Mouse (Mus musculus): ENCODE data around the gene Nrarp.

Nrarp gene

DNA sequence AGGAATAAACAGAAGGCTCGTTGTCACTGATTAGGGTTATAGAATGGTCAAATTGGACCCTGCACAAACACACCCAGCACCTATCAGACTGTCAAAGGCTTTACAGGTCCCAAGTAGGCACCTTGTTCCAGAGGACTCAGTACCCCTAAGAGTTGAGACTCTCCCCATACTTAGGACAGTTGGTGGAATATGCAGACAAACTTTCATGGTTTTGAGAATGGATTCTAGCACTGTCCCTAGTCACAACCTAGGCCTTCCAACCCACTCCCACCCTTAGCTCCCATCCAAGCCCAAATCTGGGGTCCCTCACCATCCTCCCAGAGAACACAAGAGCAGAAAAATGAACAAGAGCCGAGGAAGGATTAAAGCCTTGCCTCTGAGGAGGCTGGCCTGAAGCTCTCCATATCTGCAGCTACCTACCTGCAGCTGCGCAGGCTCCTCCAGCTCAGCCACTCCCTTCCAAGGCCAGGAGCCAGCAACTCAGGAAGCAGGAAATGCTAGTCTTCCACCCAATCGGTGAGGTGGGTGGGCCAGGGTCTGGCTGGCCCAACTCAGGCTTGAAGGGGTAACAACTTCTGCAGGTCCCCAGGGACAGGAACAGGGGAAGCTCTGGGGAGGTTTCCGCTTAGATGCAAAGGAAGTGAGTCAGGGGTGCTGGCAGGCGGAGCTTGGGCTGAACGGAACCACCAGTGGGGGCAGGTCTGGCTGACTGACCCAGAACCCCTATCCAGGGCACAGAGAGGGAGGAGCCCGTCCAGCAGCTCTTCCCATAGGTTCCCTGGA is 15.8 kb downstream of the Nrarp start, which contains the start of gene Tor4a:
Gene Tor4a (minus strand): TSS at position 715 of the 783 bp plus-strand sequence.
- DNase-seq: peak; percentile 100

- DNase-seq: peak; percentile 93
These were observed 16.6 kb downstream of the Nrarp start for GRCm38 (mm10) chr2:25197191-25197590.

GRCm38 (mm10) chr2:25197946-25198345 is 17.4 kb downstream of the Nrarp start:
- DNase-seq: peak; percentile 92

DNA sequence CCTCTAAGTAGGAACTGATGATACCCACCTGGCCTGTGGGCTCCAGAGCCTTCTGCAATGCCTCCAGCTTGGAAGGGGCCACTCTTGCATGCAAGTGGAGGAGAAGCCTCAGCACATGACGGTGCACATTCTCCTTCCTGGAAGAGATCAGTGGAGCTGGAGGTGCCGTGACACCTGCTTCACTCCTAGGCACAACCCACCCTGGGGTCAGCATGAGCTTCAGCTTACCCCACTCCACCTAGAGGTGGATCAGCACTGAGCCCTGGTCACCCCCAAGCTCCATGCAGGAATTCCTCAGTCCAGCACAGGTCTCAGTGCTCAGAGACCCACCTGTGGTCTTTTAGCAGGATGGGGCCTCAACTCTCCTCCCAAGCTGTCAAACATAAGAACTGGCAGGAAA is 20.1 kb downstream of the Nrarp start:
- DNase-seq: peak; percentile 91

DNA sequence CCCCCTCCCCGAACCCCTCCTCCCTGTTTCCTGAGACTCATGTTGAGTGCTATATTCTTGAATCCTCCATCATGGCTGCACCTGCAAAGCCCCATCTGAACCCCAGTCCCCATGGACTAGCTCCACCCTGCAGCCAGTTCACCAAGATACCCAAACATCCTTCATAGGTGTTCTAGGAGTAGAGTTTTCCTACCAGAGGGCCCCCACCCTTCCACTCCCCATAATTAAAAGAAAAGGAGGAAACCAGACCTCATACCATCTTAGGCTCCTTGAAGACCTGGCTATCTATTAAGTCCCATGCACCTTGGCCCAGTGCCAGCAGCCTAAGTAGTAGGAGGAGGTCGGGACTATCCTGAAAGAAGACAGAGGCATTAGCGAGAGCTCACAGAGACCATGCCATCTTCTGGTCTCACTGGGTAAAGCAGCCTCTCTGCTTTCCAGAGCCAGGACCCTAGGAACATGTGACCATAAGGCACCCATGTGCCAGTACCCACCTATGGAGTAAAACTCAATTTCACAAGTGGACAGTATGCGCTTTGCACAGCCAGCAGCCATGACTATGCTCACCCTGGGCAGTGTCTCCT is 23.2 kb downstream of the Nrarp start:
- DNase-seq: peak; percentile 90

GRCm38 (mm10) chr2:25207593-25207992 is 27.0 kb downstream of the Nrarp start:
- no peak for DNase-seq

DNA sequence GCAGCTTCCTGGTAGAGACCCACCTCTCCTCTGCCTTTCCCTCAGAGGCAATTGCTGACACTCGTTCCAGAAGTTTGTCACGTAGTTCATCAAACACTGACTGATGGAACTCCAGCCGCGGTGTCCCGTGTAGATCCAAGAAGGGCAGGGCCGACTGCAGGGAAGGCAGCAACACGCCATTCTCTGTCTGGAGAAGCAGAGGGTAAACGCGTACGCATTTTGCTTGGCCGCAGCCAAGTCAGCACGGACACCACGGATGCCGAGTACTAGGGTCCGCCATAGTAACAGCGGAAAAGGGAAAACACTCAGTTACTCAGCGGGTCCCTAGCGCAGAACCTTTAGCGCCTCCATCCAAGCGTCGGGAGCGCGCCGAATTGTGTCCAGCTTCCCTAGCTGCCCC is 30.1 kb downstream of the Nrarp start:
- no peak for DNase-seq

DNA sequence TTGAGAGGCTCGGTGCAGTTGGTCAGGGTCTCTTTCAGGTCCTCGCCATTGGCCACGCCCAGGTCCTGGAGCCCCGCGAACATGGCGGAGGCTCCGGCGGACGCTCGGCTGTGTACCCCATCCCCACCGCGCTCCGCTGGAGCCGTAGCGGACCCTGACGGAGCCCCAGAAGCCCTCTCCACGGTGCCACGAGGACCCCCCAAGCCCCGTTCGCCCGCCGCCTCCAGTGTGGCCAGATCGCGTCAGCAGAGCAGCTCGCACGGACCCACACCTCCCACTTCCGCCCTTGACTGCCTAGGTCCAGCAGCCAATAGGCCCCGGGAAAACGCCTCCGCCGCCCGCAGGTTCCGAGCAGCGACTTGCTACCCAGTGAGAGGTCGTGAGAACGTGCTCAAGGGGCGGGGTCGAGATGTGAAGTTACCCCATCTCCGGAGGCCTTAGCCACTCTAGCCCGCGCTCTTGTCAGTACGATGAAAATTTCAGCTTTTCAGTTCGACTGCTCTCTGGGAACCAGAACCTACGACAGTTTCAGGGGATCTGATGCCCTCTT is 30.6 kb downstream of the Nrarp start, which contains the start of gene Nelfb:
Gene Nelfb (minus strand): TSS at position 369 of the 550 bp plus-strand sequence.
- DNase-seq: peak; percentile 99

GRCm38 (mm10) chr2:25213266-25213865 is 32.8 kb downstream of the Nrarp start:
- DNase-seq: peak; percentile 86

- DNase-seq: no peak
These were observed 33.9 kb downstream of the Nrarp start, which contains the start of gene Stpg3 for GRCm38 (mm10) chr2:25214444-25214843. Gene Stpg3, minus strand, starts transcription at chr2:25214637.

GRCm38 (mm10) chr2:25217666-25218065 is 37.1 kb downstream of the Nrarp start:
- no peak for DNase-seq

DNA sequence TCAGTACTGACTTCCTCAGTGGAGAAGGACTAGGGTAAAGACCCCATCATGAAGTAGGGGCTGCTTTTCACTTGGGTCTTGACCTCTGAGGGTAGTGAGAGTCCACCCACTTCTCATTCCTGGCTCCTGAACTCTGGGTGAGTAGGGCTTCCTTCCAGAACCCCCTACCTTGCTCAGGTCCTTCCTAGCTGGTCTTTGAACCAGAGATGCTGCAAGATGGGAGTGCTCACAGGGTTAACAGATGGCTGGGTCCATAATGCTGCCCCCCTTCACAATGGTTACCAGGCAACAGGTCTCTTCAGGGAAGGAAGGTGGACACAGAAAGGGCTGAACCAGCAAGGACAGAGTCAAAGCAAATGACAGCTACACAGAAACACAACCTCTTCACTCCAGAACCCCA is 37.9 kb downstream of the Nrarp start, which contains the start of gene Fam166a:
Gene Fam166a (plus strand): TSS at position 301 of the 400 bp plus-strand sequence.
- no peak for DNase-seq

DNA sequence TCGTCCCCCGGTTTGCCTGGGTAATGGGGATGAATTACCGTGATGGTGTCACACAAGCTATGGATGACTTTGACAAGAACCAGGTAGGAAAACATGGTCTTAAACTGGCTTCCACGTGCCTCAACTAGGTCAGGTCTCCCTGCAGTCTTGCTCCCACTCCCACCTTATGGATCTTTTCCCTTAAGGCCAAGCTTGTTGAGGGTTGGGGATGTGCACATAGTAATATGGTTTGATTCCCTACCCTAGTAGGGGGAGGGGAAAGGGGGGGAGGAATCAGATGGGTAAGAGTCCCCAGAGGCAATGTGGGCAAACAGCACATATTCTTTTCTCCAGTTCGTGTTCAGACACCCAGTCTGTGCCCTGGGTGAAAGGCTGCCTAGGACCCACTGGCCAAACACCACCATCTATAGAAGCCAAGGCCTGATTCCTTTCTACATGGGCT is 40.8 kb downstream of the Nrarp start:
- peak; percentile 87 for DNase-seq

- peak; percentile 99 for DNase-seq
These were observed 43.3 kb downstream of the Nrarp start for GRCm38 (mm10) chr2:25223681-25224491.

- DNase-seq: no peak
These were observed 43.9 kb downstream of the Nrarp start, which contains the start of gene Tubb4b for GRCm38 (mm10) chr2:25224492-25224765. Gene Tubb4b, minus strand, starts transcription at chr2:25224702.

DNA sequence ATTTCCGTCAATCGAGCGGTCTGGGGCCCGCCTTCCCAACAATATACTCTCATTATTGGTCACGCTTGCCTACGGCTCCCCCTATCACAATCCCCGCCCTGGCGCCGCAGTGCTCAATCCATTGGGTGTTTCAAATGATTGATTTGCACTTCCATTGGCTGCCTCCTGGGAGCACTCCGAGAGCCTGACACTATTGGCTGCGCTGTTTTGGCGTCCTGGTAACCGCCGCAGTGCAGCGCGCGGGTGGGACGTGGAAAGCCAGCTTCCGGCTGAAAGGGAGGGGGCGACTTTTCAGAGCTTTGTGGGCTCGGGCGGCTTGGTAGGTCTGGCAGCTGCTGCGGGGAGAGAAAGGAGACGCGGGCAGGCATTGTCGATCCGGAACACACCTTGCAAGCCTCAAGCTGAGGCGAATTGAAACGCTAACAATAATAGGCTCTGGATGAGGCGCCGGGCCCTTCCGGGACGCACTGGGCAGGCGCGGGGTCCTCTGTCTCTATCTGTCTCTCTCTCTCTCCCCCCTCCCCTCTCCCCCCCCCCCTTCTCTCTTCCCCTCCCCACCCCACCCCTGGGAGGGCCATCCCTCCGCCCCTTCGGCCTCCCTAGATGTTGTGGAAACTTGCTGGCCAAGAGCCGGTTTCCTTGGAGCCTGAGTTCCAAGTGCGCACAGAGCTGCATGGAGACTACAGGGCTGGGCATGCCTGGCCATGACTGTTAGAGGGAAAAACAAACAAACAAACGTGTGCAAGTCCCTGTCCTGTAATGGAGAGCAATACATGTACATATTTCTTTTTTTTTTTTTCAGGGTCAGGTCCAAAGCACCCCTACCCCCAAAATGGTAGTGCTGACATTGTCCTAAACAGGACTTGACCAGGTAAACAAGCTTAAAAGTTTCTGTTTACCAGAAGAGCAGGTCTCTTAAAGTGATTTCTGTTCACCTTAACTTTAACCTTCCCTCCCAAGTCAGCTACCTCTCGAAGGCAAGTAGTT is 44.5 kb downstream of the Nrarp start:
- peak; percentile 100 for DNase-seq

- peak; percentile 91 for DNase-seq
These were observed 45.3 kb downstream of the Nrarp start for GRCm38 (mm10) chr2:25225811-25226379.

DNA sequence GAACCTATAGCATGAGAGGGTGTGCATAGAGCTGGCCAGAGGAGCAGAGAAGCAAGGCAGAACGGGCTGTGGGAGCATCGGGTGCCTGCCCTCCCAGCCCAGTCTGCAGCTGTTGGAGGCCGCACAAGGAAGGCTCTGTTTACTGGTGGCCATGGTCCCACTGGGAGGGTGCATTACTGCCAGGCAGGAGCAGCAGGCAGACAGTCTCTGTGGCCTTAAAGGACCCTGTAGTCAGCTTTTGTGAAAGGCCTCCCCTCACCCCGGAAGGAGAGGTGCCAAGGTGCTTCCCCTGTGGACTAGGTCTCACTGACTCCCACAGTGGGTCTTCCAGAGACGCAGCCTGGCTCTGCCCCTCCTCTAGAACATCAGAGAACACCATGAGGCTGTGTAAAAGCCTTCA is 46.3 kb downstream of the Nrarp start:
- DNase-seq: peak; percentile 93

DNA sequence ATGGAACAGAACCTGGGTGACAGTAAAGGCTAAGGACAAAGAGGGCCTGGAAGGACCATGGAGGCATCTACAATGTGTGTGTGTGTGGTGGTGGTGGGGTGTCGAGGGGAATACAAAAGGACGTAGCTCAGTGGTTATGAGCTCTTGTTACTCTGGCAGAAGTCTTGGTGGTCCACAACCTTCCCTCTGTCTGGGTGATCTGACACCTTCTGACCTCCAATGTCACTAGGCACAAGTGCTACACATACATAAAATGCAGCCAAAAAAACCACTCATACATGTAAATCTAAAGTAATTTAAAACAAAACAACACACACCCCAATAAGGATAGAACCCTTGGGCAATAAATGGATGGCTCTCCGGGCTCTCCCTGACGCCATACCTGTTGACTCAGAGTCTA is 46.8 kb downstream of the Nrarp start:
- DNase-seq: no peak

DNA sequence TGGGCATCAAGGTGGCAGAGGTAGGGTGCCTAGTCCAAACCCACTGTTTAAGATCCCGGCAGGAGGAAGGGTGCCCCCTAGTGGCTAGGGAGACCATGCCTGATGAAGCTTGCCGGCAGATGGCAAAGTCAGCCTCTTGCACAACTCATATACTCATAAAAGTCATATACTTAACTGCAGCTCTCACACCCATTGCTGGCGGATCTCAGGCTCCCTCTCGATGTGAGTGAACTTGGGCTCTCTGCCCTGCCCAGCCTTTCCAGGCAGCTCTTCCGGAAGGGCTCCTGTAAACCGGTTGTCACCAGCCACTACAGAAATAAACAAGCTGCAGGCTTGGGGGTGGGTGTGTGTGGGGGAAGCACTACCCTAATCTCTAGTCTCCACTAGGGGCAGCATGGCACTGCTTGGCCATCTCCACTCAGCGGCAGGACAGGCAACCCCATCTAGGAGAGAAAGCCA is 47.9 kb downstream of the Nrarp start:
- DNase-seq: peak; percentile 99

DNA sequence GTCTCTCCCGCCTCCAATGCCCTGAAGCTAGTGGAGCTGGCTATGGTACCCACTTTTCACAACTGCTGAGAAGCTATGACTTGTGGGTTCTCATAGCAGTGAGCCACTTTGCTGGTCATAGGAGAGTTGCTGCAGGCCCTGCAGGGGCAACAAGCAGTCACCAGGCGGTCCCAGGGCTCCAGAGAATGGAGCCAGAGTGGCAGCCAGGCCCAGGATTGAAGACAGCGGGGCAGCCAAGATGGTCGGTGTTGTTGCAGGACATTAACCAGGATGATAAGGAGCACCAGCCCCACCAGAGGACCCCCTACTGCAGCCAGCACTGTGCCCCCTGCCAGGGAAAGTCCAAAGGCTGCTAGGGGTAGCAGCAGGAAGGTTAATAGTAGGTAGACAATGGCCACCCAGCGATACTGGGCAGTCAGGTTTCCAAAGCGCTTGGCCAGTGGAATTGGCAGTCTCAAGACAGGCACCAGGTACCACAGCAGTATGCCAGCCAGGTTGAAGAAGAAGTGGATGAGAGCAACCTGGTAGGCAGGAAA is 48.5 kb downstream of the Nrarp start:
- peak; percentile 95 for DNase-seq

Data from heart, adult 11 months (tissue).